Mouse (Mus musculus) MEL (cell line): ENCODE measurements around the gene Slc4a2. TPM values are rescaled to one million over a fixed set of nuclear protein-coding genes. Genes with fewer than 3 reads are reported as not detected.

Source experiments
- DNase-seq: peaks from one replicate; pipeline ENCODE4 v3.0.0; 2011; ENCODE audit warnings: low read depth, low spot score
- H3K27ac ChIP-seq: 2 replicates; pipeline ENCODE4 v1.5.1; 2012; ENCODE audit warnings: low read depth, mild to moderate bottlenecking, control low read depth, low read length, moderate library complexity; ENCODE audit not compliant: control insufficient read depth
- H3K27me3 ChIP-seq, 2 experiments: fragments of 150-350 bp in 1 of 2; sonication (generic) in 1 of 2; 2 replicates each; pipeline ENCODE4 v1.6.1; 2012; ENCODE audit warnings: low read length in 2 of 2, mild to moderate bottlenecking in 2 of 2, improper control_type of control experiment in 1 of 2, moderate library complexity in 1 of 2; ENCODE audit not compliant: insufficient read depth in 2 of 2, control insufficient read depth in 1 of 2
- H3K36me3 ChIP-seq, 2 experiments: 2 replicates each; pipeline ENCODE4 v1.6.1; 2012 to 2014; ENCODE audit warnings: low read length in 2 of 2, improper control_type of control experiment in 1 of 2, inconsistent platforms in 1 of 2, mild to moderate bottlenecking in 1 of 2; ENCODE audit not compliant: insufficient read depth in 2 of 2, control insufficient read depth in 1 of 2
- H3K4me1 ChIP-seq, 2 experiments: fragments of 150-350 bp in 1 of 2; sonication (generic) in 1 of 2; 2 replicates each; pipeline ENCODE4 v1.6.1; 2012; ENCODE audit warnings: low read length in 2 of 2, improper control_type of control experiment in 1 of 2, mild to moderate bottlenecking in 1 of 2; ENCODE audit not compliant: insufficient read depth in 2 of 2, control insufficient read depth in 1 of 2
- H3K4me3 ChIP-seq, 2 experiments: fragments of 150-350 bp in 1 of 2; sonication (generic) in 1 of 2; 2 replicates each; pipeline ENCODE4 v1.5.1; 2012; ENCODE audit warnings: low read depth in 2 of 2, low read length in 2 of 2, mild to moderate bottlenecking in 2 of 2, moderate library complexity in 2 of 2, control low read depth in 1 of 2, improper control_type of control experiment in 1 of 2; ENCODE audit not compliant: control insufficient read depth in 1 of 2, insufficient read depth in 1 of 2
- H3K79me2 ChIP-seq: 2 replicates; pipeline ENCODE4 v1.6.1; 2012; ENCODE audit warnings: mild to moderate bottlenecking, low read length, moderate library complexity; ENCODE audit not compliant: control insufficient read depth, poor library complexity, insufficient read depth
- H3K9ac ChIP-seq: 2 replicates; pipeline ENCODE4 v1.6.1; 2012; ENCODE audit warnings: low read depth, mild to moderate bottlenecking, control low read depth, low read length, moderate library complexity; ENCODE audit not compliant: control insufficient read depth, poor library complexity, severe bottlenecking
- H3K9me3 ChIP-seq: fragments of 150-350 bp; sonication (generic); replicated peaks from 2 replicates; pipeline ENCODE4 v1.6.1; 2012; ENCODE audit warnings: mild to moderate bottlenecking, low read length, improper control_type of control experiment, moderate library complexity; ENCODE audit not compliant: insufficient read depth
- BHLHE40 ChIP-seq: IDR thresholded peaks from 2 replicates; pipeline ENCODE4 v1.6.1; 2012; ENCODE audit warnings: low read depth, mild to moderate bottlenecking, inconsistent platforms, low read length, improper control_type of control experiment, borderline replicate concordance
- CHD1 ChIP-seq: IDR thresholded peaks from 2 replicates; pipeline ENCODE4 v1.6.1; 2012; ENCODE audit warnings: low read depth, mild to moderate bottlenecking, inconsistent platforms, low read length, improper control_type of control experiment
- CTCF ChIP-seq, 3 experiments: IDR thresholded peaks in 2 of 3; conservative IDR thresholded peaks in 1 of 3; 2 replicates each; pipeline ENCODE4 v1.5.1; 2011 to 2012; ENCODE audit warnings: low read length in 3 of 3, low read depth in 2 of 3, mild to moderate bottlenecking in 2 of 3, improper control_type of control experiment in 1 of 3, inconsistent platforms in 1 of 3, mixed read lengths in 1 of 3, moderate library complexity in 1 of 3; ENCODE audit not compliant: control insufficient read depth in 1 of 3, insufficient read depth in 1 of 3, poor library complexity in 1 of 3, severe bottlenecking in 1 of 3
- ELF1 ChIP-seq: IDR thresholded peaks from 2 replicates; pipeline ENCODE4 v1.6.1; 2014; ENCODE audit warnings: low read depth, mild to moderate bottlenecking, inconsistent platforms, low read length, improper control_type of control experiment, moderate library complexity
- EP300 ChIP-seq, 2 experiments: IDR thresholded peaks; 2 replicates each; pipeline ENCODE4 v1.6.1; 2011; ENCODE audit warnings: improper control_type of control experiment in 2 of 2, low read length in 2 of 2, low read depth in 1 of 2, mild to moderate bottlenecking in 1 of 2
- GATA1 ChIP-seq: IDR thresholded peaks from 2 replicates; pipeline ENCODE4 v1.6.1; 2011; ENCODE audit warnings: low read depth, low read length, improper control_type of control experiment
- HCFC1 ChIP-seq: IDR thresholded peaks from 2 replicates; pipeline ENCODE4 v1.6.1; 2012; ENCODE audit warnings: low read depth, mild to moderate bottlenecking, inconsistent platforms, low read length, improper control_type of control experiment, moderate library complexity
- MAX ChIP-seq: IDR thresholded peaks from 2 replicates; pipeline ENCODE4 v1.6.1; 2011; ENCODE audit warnings: low read length, improper control_type of control experiment
- MAZ ChIP-seq: IDR thresholded peaks from 2 replicates; pipeline ENCODE4 v1.6.1; 2012; ENCODE audit warnings: low read depth, mild to moderate bottlenecking, inconsistent platforms, low read length, improper control_type of control experiment
- MEF2A ChIP-seq: IDR thresholded peaks from 2 replicates; pipeline ENCODE4 v1.6.1; 2014; ENCODE audit warnings: low read depth, mild to moderate bottlenecking, inconsistent platforms, low read length, improper control_type of control experiment; ENCODE audit not compliant: poor library complexity, insufficient replicate concordance, severe bottlenecking; ENCODE audit errors: extremely low read depth
- MYC ChIP-seq: IDR thresholded peaks from 2 replicates; pipeline ENCODE4 v1.6.1; 2011; ENCODE audit warnings: low read depth, mild to moderate bottlenecking, low read length, improper control_type of control experiment, moderate library complexity
- NELFE ChIP-seq: IDR thresholded peaks from 2 replicates; pipeline ENCODE4 v1.6.1; 2011; ENCODE audit warnings: low read depth, low read length, improper control_type of control experiment
- POLR2A ChIP-seq, 2 experiments: IDR thresholded peaks; 2 replicates each; pipeline ENCODE4 v1.6.1; 2011 to 2012; ENCODE audit warnings: low read length in 2 of 2, mild to moderate bottlenecking in 2 of 2, control low read depth in 1 of 2, improper control_type of control experiment in 1 of 2, low read depth in 1 of 2, moderate library complexity in 1 of 2; ENCODE audit not compliant: control insufficient read depth in 1 of 2, insufficient read depth in 1 of 2, poor library complexity in 1 of 2
- POLR2AphosphoS5 ChIP-seq: IDR thresholded peaks from 2 replicates; pipeline ENCODE4 v1.6.1; 2012; ENCODE audit warnings: low read depth, borderline replicate concordance, mild to moderate bottlenecking, inconsistent platforms, low read length, moderate library complexity, mixed read lengths
- RAD21 ChIP-seq: IDR thresholded peaks from 2 replicates; pipeline ENCODE4 v1.6.1; 2011; ENCODE audit warnings: mild to moderate bottlenecking, low read depth, low read length, improper control_type of control experiment
- SIN3A ChIP-seq: IDR thresholded peaks from 2 replicates; pipeline ENCODE4 v1.6.1; 2012; ENCODE audit warnings: low read length, improper control_type of control experiment, inconsistent platforms
- SMC3 ChIP-seq: IDR thresholded peaks from 2 replicates; pipeline ENCODE4 v1.6.1; 2011; ENCODE audit warnings: low read depth, low read length, improper control_type of control experiment
- TAL1 ChIP-seq: IDR thresholded peaks from 2 replicates; pipeline ENCODE4 v1.6.1; 2012; ENCODE audit warnings: mild to moderate bottlenecking, inconsistent platforms, low read length, moderate library complexity, mixed read lengths
- TCF12 ChIP-seq: IDR thresholded peaks from 2 replicates; pipeline ENCODE4 v1.6.1; 2014; ENCODE audit warnings: low read depth, mild to moderate bottlenecking, inconsistent platforms, low read length, improper control_type of control experiment, moderate library complexity
- UBTF ChIP-seq: IDR thresholded peaks from 2 replicates; pipeline ENCODE4 v1.6.1; 2012; ENCODE audit warnings: low read depth, mild to moderate bottlenecking, inconsistent platforms, low read length, improper control_type of control experiment, moderate library complexity, borderline replicate concordance; ENCODE audit not compliant: insufficient read depth
- USF1 ChIP-seq: IDR thresholded peaks from 2 replicates; pipeline ENCODE4 v1.6.1; 2014; ENCODE audit warnings: low read depth, mild to moderate bottlenecking, inconsistent platforms, low read length, improper control_type of control experiment, moderate library complexity
- USF2 ChIP-seq, 2 experiments: IDR thresholded peaks; 2 replicates each; pipeline ENCODE4 v1.6.1; 2011 to 2012; ENCODE audit warnings: improper control_type of control experiment in 2 of 2, low read length in 2 of 2, borderline replicate concordance in 1 of 2, inconsistent platforms in 1 of 2, low read depth in 1 of 2, mild to moderate bottlenecking in 1 of 2; ENCODE audit not compliant: insufficient read depth in 1 of 2
- ZC3H11A ChIP-seq: IDR thresholded peaks from 2 replicates; pipeline ENCODE4 v1.6.1; 2012; ENCODE audit warnings: low read depth, mild to moderate bottlenecking, inconsistent platforms, low read length, improper control_type of control experiment
- ZKSCAN1 ChIP-seq: IDR thresholded peaks from 2 replicates; pipeline ENCODE4 v1.6.1; 2012; ENCODE audit warnings: low read depth, mild to moderate bottlenecking, inconsistent platforms, low read length, improper control_type of control experiment, moderate library complexity
- ZNF384 ChIP-seq: IDR thresholded peaks from 2 replicates; pipeline ENCODE4 v1.6.1; 2012; ENCODE audit warnings: low read depth, mild to moderate bottlenecking, inconsistent platforms, low read length, improper control_type of control experiment
- polyA plus RNA-seq, 2 experiments: library from polyadenylated mRNA; stranded (reverse) in 1 of 2; unstranded in 1 of 2; fragments of >175 nt in 1 of 2; fragments of >200 nt in 1 of 2; gene quantifications; 2 replicates each; pipeline versions ENCODE4 v1.2.1 to v1.2.4; 2012; ENCODE audit warnings: low replicate concordance in 2 of 2, low read depth in 1 of 2; ENCODE audit not compliant: insufficient read length in 2 of 2, insufficient read depth in 1 of 2, missing spikeins in 1 of 2
- total RNA-seq: library from RNA; depleted of rRNA; stranded (reverse); fragments of 300-350 nt; gene quantifications from 2 replicates; pipeline ENCODE4 v1.2.3, GENCODE M21; 2012

The Slc4a2 gene
- total and polyA plus RNA-seq, 3 experiments = 20.9 to 56.3 TPM; not detected in 1

GRCm38 (mm10) chr5:24466762-24467161 is 43.1 kb downstream of the Slc4a2 start:
- H3K36me3 ChIP-seq = peaks cover 2 to 4% of the 10 kb centered on the region in 2 experiments; a peak in 2 of 4 replicates
- no peak for DNase-seq
- no peaks in the 10 kb centered on the region for H3K27me3 ChIP-seq
- H3K27ac ChIP-seq = no peak overlapping the region
- H3K79me2 ChIP-seq = peaks cover 39% of the 10 kb centered on the region
- no peaks in the 10 kb centered on the region for H3K9me3 ChIP-seq
- H3K4me1 ChIP-seq = no peaks in the 10 kb centered on the region
- H3K4me3 ChIP-seq = no peak overlapping the region
- TF ChIP-seq MAX (no peak), NELFE (no peak), USF2 (IDR thresholded peaks at IDR 0.05; ENCODE audit: borderline replicate concordance in 1 of 2, insufficient read depth in 1 of 2, low read depth in 1 of 2, low read length in 2 of 2) (no peak), RAD21 (no peak), MYC (no peak), CTCF (IDR thresholded peaks at IDR 0.05 in 2 of 3, conservative IDR thresholded peaks at IDR 0.05 in 1 of 3; ENCODE audit: control insufficient read depth in 1 of 3, insufficient read depth in 1 of 3, low read depth in 2 of 3, low read length in 3 of 3, poor library complexity in 1 of 3, severe bottlenecking in 1 of 3) (no peak), ZNF384 (no peak), TAL1 (no peak), UBTF (no peak), MAZ (no peak), EP300 (IDR thresholded peaks at IDR 0.05; ENCODE audit: low read depth in 1 of 2, low read length in 2 of 2) (no peak), HCFC1 (no peak), POLR2A (IDR thresholded peaks at IDR 0.05; ENCODE audit: control insufficient read depth in 1 of 2, insufficient read depth in 1 of 2, low read depth in 1 of 2, low read length in 2 of 2, poor library complexity in 1 of 2) (no peak), BHLHE40 (no peak), USF1 (no peak), CHD1 (no peak), POLR2AphosphoS5 (no peak), ELF1 (no peak), MEF2A (no peak), ZC3H11A (no peak)
- H3K9ac ChIP-seq = no peak overlapping the region

GRCm38 (mm10) chr5:24470600-24470999 is 47.0 kb downstream of the Slc4a2 start:
- Histone ChIP-seq H3K9ac (no peak overlapping the region), H3K79me2 (peaks cover 34% of the 10 kb centered on the region), H3K36me3 (peaks cover 0 to 2% of the 10 kb centered on the region in 2 experiments; a peak in 1 of 4 replicates), H3K9me3 (no peaks in the 10 kb centered on the region), H3K4me3 (no peak overlapping the region), H3K27me3 (no peaks in the 10 kb centered on the region), H3K4me1 (0 out of 4 replicates have a peak, but pooled peaks cover 0 to 2% of the 10 kb centered on the region in 2 experiments), H3K27ac (no peak overlapping the region)
- peak; percentile 77 for DNase-seq
- TF ChIP-seq ELF1 (no peak), SMC3 (peak; percentile 77), MAX (no peak), TCF12 (no peak), ZC3H11A (peak; percentile 54; the same call in 1 of the 2 replicates), SIN3A (no peak), GATA1 (no peak), USF1 (no peak), CTCF (IDR thresholded peaks at IDR 0.05 in 2 of 3, conservative IDR thresholded peaks at IDR 0.05 in 1 of 3; ENCODE audit: control insufficient read depth in 1 of 3, insufficient read depth in 1 of 3, low read depth in 2 of 3, low read length in 3 of 3, poor library complexity in 1 of 3, severe bottlenecking in 1 of 3) (peak; percentile 82 to 98 (median 83)), EP300 (IDR thresholded peaks at IDR 0.05; ENCODE audit: low read depth in 1 of 2, low read length in 2 of 2) (no peak), RAD21 (peak; percentile 75), ZKSCAN1 (no peak)
